Mouse (Mus musculus): ENCODE data around the gene Rab5a. TPM values are rescaled to one million over a fixed set of nuclear protein-coding genes. Genes with fewer than 3 reads are reported as not detected.

The Rab5a gene
- polyA plus RNA-seq (2015; fragmentation: Nextera tagmentation; extraction: Ambion mirVana) = 87.6 and 98.2 TPM in 2 replicates

GRCm38 (mm10) chr17:53478858-53479603, at the start of gene Rab5a:
Gene Rab5a, plus strand, starts transcription at chr17:53479234.
- no peaks in the 10 kb centered on the region for H3K9me3 ChIP-seq (ENCODE audit: low read length)
- peak within 1 kb of the TSS; percentile 71 for H3K4me2 ChIP-seq (replicated peaks; ENCODE audit: low read depth, low read length)
- no peaks in the 10 kb centered on the region for H3K36me3 ChIP-seq (ENCODE audit: insufficient read depth, low read length)
- DNase-seq (ENCODE audit: low spot score) (peak; percentile 100), ATAC-seq (peak; percentile 96)
- WGBS = under 1% methylated on average over 73 of the region's 82 CpGs
- peak within 1 kb of the TSS; percentile 96 for H3K4me3 ChIP-seq (ENCODE audit: low read depth, low read length)
- H3K27me3 ChIP-seq (replicated peaks; ENCODE audit: insufficient read depth, low read length) = no peaks in the 10 kb centered on the region
- peak; percentile 67 for TF ChIP-seq CTCF (IDR thresholded peaks at IDR 0.05)
- TF ChIP-seq EP300 (IDR thresholded peaks at IDR 0.05) = peak; percentile 60; the same call in 1 of the 2 replicates
- H3K27ac ChIP-seq (ENCODE audit: low read length) = peak within 1 kb of the TSS; percentile 100
- peaks cover 3% of the 10 kb centered on the region; the same call in 1 of the 2 replicates for H3K4me1 ChIP-seq (ENCODE audit: insufficient read depth, low read depth, low read length)
- peak within 1 kb of the TSS; percentile 95 for H3K9ac ChIP-seq (replicated peaks; ENCODE audit: low read depth)

- no peak overlapping the region for H3K4me2 ChIP-seq (replicated peaks; ENCODE audit: low read depth, low read length)
- ATAC-seq = no peak
- WGBS = 85% methylated on average over 2 of the region's 2 CpGs
- H3K27ac ChIP-seq (ENCODE audit: low read length) = no peak overlapping the region
- no peak overlapping the region for H3K4me3 ChIP-seq (ENCODE audit: low read depth, low read length)
- no peaks in the 10 kb centered on the region for H3K36me3 ChIP-seq (ENCODE audit: insufficient read depth, low read length)
- TF ChIP-seq EP300 (IDR thresholded peaks at IDR 0.05) = no peak
- no peak for TF ChIP-seq CTCF (IDR thresholded peaks at IDR 0.05)
- H3K9me3 ChIP-seq (ENCODE audit: low read length) = no peaks in the 10 kb centered on the region
- no peaks in the 10 kb centered on the region for H3K27me3 ChIP-seq (replicated peaks; ENCODE audit: insufficient read depth, low read length)
- H3K9ac ChIP-seq (replicated peaks; ENCODE audit: low read depth) = no peak overlapping the region
- no peak for DNase-seq (ENCODE audit: low spot score)
- no peaks in the 10 kb centered on the region for H3K4me1 ChIP-seq (ENCODE audit: insufficient read depth, low read depth, low read length)
These were observed 22.9 kb upstream of the Rab5a start for GRCm38 (mm10) chr17:53456152-53456551.

- Histone ChIP-seq H3K27me3 (replicated peaks; ENCODE audit: insufficient read depth, low read length) (no peaks in the 10 kb centered on the region), H3K27ac (ENCODE audit: low read length) (no peak overlapping the region), H3K4me2 (replicated peaks; ENCODE audit: low read depth, low read length) (no peak overlapping the region), H3K4me1 (ENCODE audit: insufficient read depth, low read depth, low read length) (no peaks in the 10 kb centered on the region), H3K4me3 (ENCODE audit: low read depth, low read length) (no peak overlapping the region), H3K9me3 (ENCODE audit: low read length) (no peaks in the 10 kb centered on the region), H3K36me3 (ENCODE audit: insufficient read depth, low read length) (no peaks in the 10 kb centered on the region), H3K9ac (replicated peaks; ENCODE audit: low read depth) (no peak overlapping the region)
- TF ChIP-seq CTCF (IDR thresholded peaks at IDR 0.05) = no peak
- TF ChIP-seq EP300 (IDR thresholded peaks at IDR 0.05) = no peak
- no peak for ATAC-seq
- WGBS = 64% methylated on average over 1 of the region's 1 CpGs
- DNase-seq (ENCODE audit: low spot score) = no peak
These were observed 22.3 kb upstream of the Rab5a start for GRCm38 (mm10) chr17:53456742-53457141.

- DNase-seq (ENCODE audit: low spot score) (peak; percentile 94), ATAC-seq (peak; percentile 96)
- Histone ChIP-seq H3K9ac (replicated peaks; ENCODE audit: low read depth) (0 out of 2 replicates have a peak within 1 kb of the TSS, but pooled peaks have one; percentile 19), H3K27me3 (replicated peaks; ENCODE audit: insufficient read depth, low read length) (no peaks in the 10 kb centered on the region), H3K4me1 (ENCODE audit: insufficient read depth, low read depth, low read length) (peaks cover 6% of the 10 kb centered on the region; the same call in 1 of the 2 replicates), H3K27ac (ENCODE audit: low read length) (no peak within 1 kb of the TSS), H3K36me3 (ENCODE audit: insufficient read depth, low read length) (no peaks in the 10 kb centered on the region), H3K4me3 (ENCODE audit: low read depth, low read length) (peak within 1 kb of the TSS; percentile 42), H3K4me2 (replicated peaks; ENCODE audit: low read depth, low read length) (peak within 1 kb of the TSS; percentile 62), H3K9me3 (ENCODE audit: low read length) (no peaks in the 10 kb centered on the region)
- WGBS = 22% methylated on average over 26 of the region's 26 CpGs
- TF ChIP-seq EP300 (IDR thresholded peaks at IDR 0.05) (no peak), CTCF (IDR thresholded peaks at IDR 0.05) (no peak)
These were observed 16.2 kb upstream of the Rab5a start, which contains the start of gene Efhb for GRCm38 (mm10) chr17:53462603-53463495. Gene Efhb, minus strand, starts transcription at chr17:53463321.

- Histone ChIP-seq H3K36me3 (ENCODE audit: insufficient read depth, low read length) (no peaks in the 10 kb centered on the region), H3K4me2 (replicated peaks; ENCODE audit: low read depth, low read length) (peak overlapping the region; percentile 62), H3K9me3 (ENCODE audit: low read length) (no peaks in the 10 kb centered on the region), H3K27me3 (replicated peaks; ENCODE audit: insufficient read depth, low read length) (no peaks in the 10 kb centered on the region), H3K4me3 (ENCODE audit: low read depth, low read length) (peak overlapping the region; percentile 42), H3K4me1 (ENCODE audit: insufficient read depth, low read depth, low read length) (peaks cover 6% of the 10 kb centered on the region; the same call in 1 of the 2 replicates), H3K9ac (replicated peaks; ENCODE audit: low read depth) (0 out of 2 replicates have a peak overlapping the region, but pooled peaks have one; percentile 19), H3K27ac (ENCODE audit: low read length) (no peak overlapping the region)
- ATAC-seq (no peak; the same call in 1 of the 2 replicates), DNase-seq (ENCODE audit: low spot score) (no peak)
- 16% methylated on average over 6 of the region's 9 CpGs for WGBS
- TF ChIP-seq EP300 (IDR thresholded peaks at IDR 0.05) = no peak
- no peak for TF ChIP-seq CTCF (IDR thresholded peaks at IDR 0.05)
These were observed 15.6 kb upstream of the Rab5a start for GRCm38 (mm10) chr17:53463496-53463840.

GRCm38 (mm10) chr17:53465569-53465968, 13.5 kb upstream of the Rab5a start:
- H3K9ac ChIP-seq (replicated peaks; ENCODE audit: low read depth) = no peak overlapping the region
- H3K4me1 ChIP-seq (ENCODE audit: insufficient read depth, low read depth, low read length) = peaks cover 6% of the 10 kb centered on the region; the same call in 1 of the 2 replicates
- H3K4me2 ChIP-seq (replicated peaks; ENCODE audit: low read depth, low read length) = no peak overlapping the region
- TF ChIP-seq EP300 (IDR thresholded peaks at IDR 0.05) (no peak), CTCF (IDR thresholded peaks at IDR 0.05) (peak; percentile 67)
- H3K27me3 ChIP-seq (replicated peaks; ENCODE audit: insufficient read depth, low read length) = no peaks in the 10 kb centered on the region
- no peak overlapping the region for H3K4me3 ChIP-seq (ENCODE audit: low read depth, low read length)
- no peaks in the 10 kb centered on the region for H3K9me3 ChIP-seq (ENCODE audit: low read length)
- no peaks in the 10 kb centered on the region for H3K36me3 ChIP-seq (ENCODE audit: insufficient read depth, low read length)
- 0 out of 2 replicates have a peak, but pooled peaks have one; percentile 14 for ATAC-seq
- WGBS = 51% methylated on average over 4 of the region's 4 CpGs
- peak; percentile 15 for DNase-seq (ENCODE audit: low spot score)
- H3K27ac ChIP-seq (ENCODE audit: low read length) = no peak overlapping the region

Data from lung, postnatal 0 days (tissue).